Mouse (Mus musculus) myocyte (in vitro differentiated cells): ENCODE data around the gene Rev3l. TPM values are rescaled to one million over a fixed set of nuclear protein-coding genes. Genes with fewer than 3 reads are reported as not detected.

Experiments used
- H3K27me3 ChIP-seq: one replicate; pipeline ENCODE4 v1.6.1; 2011; ENCODE audit not compliant: control insufficient read depth, insufficient read depth, insufficient read length
- H3K36me3 ChIP-seq: one replicate; pipeline ENCODE4 v1.6.1; 2011; ENCODE audit not compliant: control insufficient read depth, insufficient read depth
- H3K4me2 ChIP-seq: one replicate; pipeline ENCODE4 v1.6.1; 2011; ENCODE audit warnings: low read depth, control low read depth
- H3K4me3 ChIP-seq: one replicate; pipeline ENCODE4 v1.5.1; 2011; ENCODE audit warnings: mild to moderate bottlenecking, control low read depth, moderate library complexity
- H3K79me2 ChIP-seq: one replicate; pipeline ENCODE4 v1.6.1; 2011; ENCODE audit not compliant: control insufficient read depth, insufficient read depth
- H3ac ChIP-seq: one replicate; pipeline ENCODE4 v1.6.1; 2011; ENCODE audit not compliant: control insufficient read depth, insufficient read length
- CEBPB ChIP-seq: IDR thresholded peaks from 2 replicates; pipeline ENCODE4 v1.6.1; 2011; ENCODE audit warnings: mild to moderate bottlenecking, moderate library complexity; ENCODE audit not compliant: poor library complexity, insufficient read depth, severe bottlenecking
- E2F4 ChIP-seq: IDR thresholded peaks from one replicate; pipeline ENCODE4 v1.6.1; 2011; ENCODE audit warnings: mild to moderate bottlenecking, control low read depth, moderate library complexity; ENCODE audit not compliant: insufficient read depth
- MAX ChIP-seq: IDR thresholded peaks from one replicate; pipeline ENCODE4 v1.6.1; 2011; ENCODE audit warnings: low read depth, mild to moderate bottlenecking, control low read depth
- MYOD1 ChIP-seq, 3 experiments: IDR thresholded peaks; one replicate each; pipeline ENCODE4 v1.6.1; 2011; ENCODE audit warnings: control low read depth in 2 of 3, low read depth in 2 of 3, mild to moderate bottlenecking in 2 of 3, moderate library complexity in 1 of 3; ENCODE audit not compliant: insufficient read length in 2 of 3, control insufficient read depth in 1 of 3
- MYOG ChIP-seq, 3 experiments: IDR thresholded peaks; one replicate each; pipeline ENCODE4 v1.6.1; 2011; ENCODE audit warnings: control low read depth in 2 of 3, low read depth in 2 of 3, mild to moderate bottlenecking in 2 of 3; ENCODE audit not compliant: insufficient read length in 2 of 3, control insufficient read depth in 1 of 3, insufficient read depth in 1 of 3
- POLR2A ChIP-seq: IDR thresholded peaks from one replicate; pipeline ENCODE4 v1.6.1; 2011; ENCODE audit warnings: low read depth, mild to moderate bottlenecking, control low read depth, moderate library complexity; ENCODE audit not compliant: insufficient read length
- POLR2AphosphoS2 ChIP-seq: IDR thresholded peaks from one replicate; pipeline ENCODE4 v1.6.1; 2011; ENCODE audit warnings: low read depth, control low read depth; ENCODE audit not compliant: insufficient read length
- REST ChIP-seq: IDR thresholded peaks from one replicate; pipeline ENCODE4 v1.6.1; 2011; ENCODE audit warnings: mild to moderate bottlenecking, control low read depth, moderate library complexity; ENCODE audit not compliant: insufficient read depth, insufficient read length
- SRF ChIP-seq: IDR thresholded peaks from one replicate; pipeline ENCODE4 v1.6.1; 2011; ENCODE audit warnings: low read depth; ENCODE audit not compliant: control insufficient read depth, insufficient read length
- TCF12 ChIP-seq: IDR thresholded peaks from one replicate; pipeline ENCODE4 v1.6.1; 2011; ENCODE audit warnings: mild to moderate bottlenecking, control low read depth; ENCODE audit not compliant: poor library complexity, insufficient read depth, severe bottlenecking
- TCF3 ChIP-seq: IDR thresholded peaks from one replicate; pipeline ENCODE4 v1.6.1; 2011; ENCODE audit warnings: low read depth, control low read depth; ENCODE audit not compliant: insufficient read length
- USF1 ChIP-seq: IDR thresholded peaks from one replicate; pipeline ENCODE4 v1.6.1; 2011; ENCODE audit warnings: low read depth, mild to moderate bottlenecking, control low read depth, moderate library complexity
- polyA plus RNA-seq: library from polyadenylated mRNA; unstranded; fragments of >200 nt; fragmentation: generic; extraction: Trizol; gene quantifications from one replicate; pipeline ENCODE4 v1.2.1, GENCODE M21; 2012; ENCODE audit warnings: missing spikeins

Gene Rev3l
- polyA plus RNA-seq, 1 experiment, result 2.4 TPM

- Histone ChIP-seq H3K4me2 (peak overlapping the region; percentile 92), H3K4me3 (peak overlapping the region; percentile 71), H3K27me3 (no peaks in the 10 kb centered on the region), H3K79me2 (peaks cover 47% of the 10 kb centered on the region), H3K36me3 (no peaks in the 10 kb centered on the region), H3ac (peak overlapping the region; percentile 81)
- TF ChIP-seq E2F4, result no peak
- peak; percentile 48 for TF ChIP-seq POLR2A
- TF ChIP-seq MYOG (IDR thresholded peaks at IDR 0.05; ENCODE audit: control insufficient read depth in 1 of 3, insufficient read depth in 1 of 3, insufficient read length in 2 of 3, low read depth in 2 of 3), result no peak
Measured at GRCm38 (mm10) chr10:39732266-39733100, 565 bp downstream of the Rev3l start.

GRCm38 (mm10) chr10:39733101-39733399 lies 1.1 kb downstream of the Rev3l start:
- peak overlapping the region; percentile 71 for H3K4me3 ChIP-seq
- no peaks in the 10 kb centered on the region for H3K36me3 ChIP-seq
- no peaks in the 10 kb centered on the region for H3K27me3 ChIP-seq
- H3K4me2 ChIP-seq, result peak overlapping the region; percentile 92
- H3K79me2 ChIP-seq, result peaks cover 53% of the 10 kb centered on the region
- TF ChIP-seq POLR2AphosphoS2 (no peak), TCF3 (no peak), TCF12 (no peak), SRF (no peak), MAX (no peak), USF1 (no peak), MYOD1 (IDR thresholded peaks at IDR 0.05; ENCODE audit: control insufficient read depth in 1 of 3, insufficient read length in 2 of 3, low read depth in 2 of 3) (no peak), MYOG (IDR thresholded peaks at IDR 0.05; ENCODE audit: control insufficient read depth in 1 of 3, insufficient read depth in 1 of 3, insufficient read length in 2 of 3, low read depth in 2 of 3) (no peak)
- peak overlapping the region; percentile 81 for H3ac ChIP-seq

GRCm38 (mm10) chr10:39733421-39733930 lies 1.6 kb downstream of the Rev3l start:
- Histone ChIP-seq H3K79me2 (peaks cover 56% of the 10 kb centered on the region), H3K27me3 (no peaks in the 10 kb centered on the region), H3K36me3 (no peaks in the 10 kb centered on the region), H3ac (peak overlapping the region; percentile 81), H3K4me3 (peak overlapping the region; percentile 71), H3K4me2 (peak overlapping the region; percentile 92)
- TF ChIP-seq REST (no peak), POLR2AphosphoS2 (no peak)

DNA sequence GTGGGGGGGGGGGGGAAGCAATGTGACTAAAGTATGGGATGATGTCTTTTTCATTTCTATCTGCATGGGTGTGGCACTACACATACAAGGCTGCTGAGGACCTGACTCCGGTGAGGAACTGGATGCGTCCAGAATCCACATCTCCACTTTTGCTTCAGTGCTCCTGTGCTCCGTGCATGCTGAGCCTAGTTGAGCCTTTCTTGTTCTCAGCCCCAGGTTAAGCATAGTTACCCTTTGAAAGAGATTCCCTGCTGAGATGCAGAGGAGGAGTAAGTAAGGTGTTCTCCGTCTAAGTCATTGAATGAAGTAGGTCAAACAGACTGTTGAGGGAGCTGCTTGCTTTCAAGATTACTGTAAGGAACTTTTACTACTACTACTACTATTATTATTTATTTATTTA lies 4.3 kb downstream of the Rev3l start:
- no peak overlapping the region for H3K4me2 ChIP-seq

DNA sequence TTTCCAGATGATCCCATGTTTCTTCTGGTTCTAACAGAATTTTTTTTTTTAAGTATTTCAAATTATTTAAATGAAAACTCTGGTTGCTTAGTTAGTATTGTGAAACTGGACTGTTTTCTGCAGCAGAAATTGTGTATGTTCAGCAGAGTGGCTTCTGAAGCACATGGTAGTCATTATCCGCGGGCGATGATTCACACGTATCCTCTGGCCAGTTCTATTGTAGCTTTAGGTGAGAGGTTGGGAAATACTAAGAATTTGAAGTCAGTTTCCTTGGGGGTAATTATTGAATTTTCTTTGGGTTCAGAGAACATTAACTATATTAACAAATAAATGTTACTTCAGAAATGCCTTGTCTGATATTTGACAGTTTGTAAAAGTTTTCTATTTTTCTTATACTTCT lies 10.1 kb downstream of the Rev3l start:
- TF ChIP-seq POLR2AphosphoS2 (no peak), CEBPB (peak; percentile 26; the same call in 1 of the 2 replicates), SRF (no peak), MYOG (IDR thresholded peaks at IDR 0.05; ENCODE audit: control insufficient read depth in 1 of 3, insufficient read depth in 1 of 3, insufficient read length in 2 of 3, low read depth in 2 of 3) (no peak)
- Histone ChIP-seq H3K27me3 (no peaks in the 10 kb centered on the region), H3ac (no peak overlapping the region), H3K4me2 (no peak overlapping the region), H3K4me3 (no peak overlapping the region), H3K36me3 (no peaks in the 10 kb centered on the region), H3K79me2 (peaks cover 56% of the 10 kb centered on the region)

More for the DNA sequence above, 4.3 kb downstream of the Rev3l start:
- peaks cover 72% of the 10 kb centered on the region for H3K79me2 ChIP-seq
- TF ChIP-seq TCF3, result no peak
- no peak for TF ChIP-seq POLR2A
- TF ChIP-seq E2F4, result no peak
- no peak for TF ChIP-seq MYOG (IDR thresholded peaks at IDR 0.05; ENCODE audit: control insufficient read depth in 1 of 3, insufficient read depth in 1 of 3, insufficient read length in 2 of 3, low read depth in 2 of 3)
- TF ChIP-seq USF1, result no peak
- TF ChIP-seq SRF, result no peak
- TF ChIP-seq MAX, result no peak
- TF ChIP-seq REST, result no peak
- TF ChIP-seq POLR2AphosphoS2, result no peak
- no peak for TF ChIP-seq CEBPB
- TF ChIP-seq MYOD1 (IDR thresholded peaks at IDR 0.05; ENCODE audit: control insufficient read depth in 1 of 3, insufficient read length in 2 of 3, low read depth in 2 of 3), result no peak
- TF ChIP-seq TCF12, result no peak
- no peaks in the 10 kb centered on the region for H3K27me3 ChIP-seq
- no peak overlapping the region for H3ac ChIP-seq
- H3K4me3 ChIP-seq, result no peak overlapping the region
- H3K36me3 ChIP-seq, result no peaks in the 10 kb centered on the region
